Mouse (Mus musculus) WW6 (cell line): ENCODE data around the gene Cactin.
A peak's percentile ranks its signal among the peaks of the same experiment; 100 is the strongest.

ENCODE experiments used
- DNase-seq: peaks from one replicate; pipeline ENCODE4 v3.0.0-alpha.2; 2013; ENCODE audit warnings: low read depth, low spot score

The Cactin gene

GRCm38 (mm10) chr10:81342686-81343505 lies 22.0 kb downstream of the Cactin start, which contains the start of gene Gipc3:
Gipc3 (minus strand) TSS chr10:81343266.
- DNase-seq: no peak

GRCm38 (mm10) chr10:81344421-81345161 lies 23.7 kb downstream of the Cactin start:
- DNase-seq: no peak

- no peak for DNase-seq
Observed at GRCm38 (mm10) chr10:81345162-81345534, 24.2 kb downstream of the Cactin start.

- peak; percentile 54 for DNase-seq
Observed at GRCm38 (mm10) chr10:81346453-81347067, 25.7 kb downstream of the Cactin start.

GRCm38 (mm10) chr10:81349146-81349545 lies 28.2 kb downstream of the Cactin start:
- peak; percentile 57 for DNase-seq

GRCm38 (mm10) chr10:81349961-81350350 lies 29.1 kb downstream of the Cactin start:
- no peak for DNase-seq

- DNase-seq: peak; percentile 98
Observed at GRCm38 (mm10) chr10:81350351-81351063, 29.6 kb downstream of the Cactin start, which contains the start of gene Hmg20b. Hmg20b (minus strand) TSS chr10:81350480.

- no peak for DNase-seq
Observed at GRCm38 (mm10) chr10:81351678-81352291, 30.9 kb downstream of the Cactin start.

GRCm38 (mm10) chr10:81354738-81355477 lies 34.0 kb downstream of the Cactin start:
- no peak for DNase-seq

GRCm38 (mm10) chr10:81355533-81355932 lies 34.6 kb downstream of the Cactin start:
- no peak for DNase-seq

- DNase-seq: no peak
Observed at GRCm38 (mm10) chr10:81356352-81356990, 35.6 kb downstream of the Cactin start.

GRCm38 (mm10) chr10:81356991-81357844 lies 36.3 kb downstream of the Cactin start, which contains the start of gene Mfsd12:
Mfsd12 (plus strand) TSS chr10:81357491.
- no peak for DNase-seq

- no peak for DNase-seq
Observed at GRCm38 (mm10) chr10:81358209-81358608, 37.3 kb downstream of the Cactin start.

- no peak for DNase-seq
Observed at GRCm38 (mm10) chr10:81358841-81359240, 37.9 kb downstream of the Cactin start.

- no peak for DNase-seq
Observed at GRCm38 (mm10) chr10:81360721-81361120, 39.8 kb downstream of the Cactin start.

- DNase-seq: no peak
Observed at GRCm38 (mm10) chr10:81362336-81362949, 41.5 kb downstream of the Cactin start.

- DNase-seq: no peak
Observed at GRCm38 (mm10) chr10:81363436-81364346, 42.8 kb downstream of the Cactin start.
